Mouse (Mus musculus) ovary, adult 18-20 months (tissue): Measurements from ENCODE around the gene Cnpy2.
"Not testable (repeated sequence)": the region's sequence is repeated elsewhere in the genome, so short reads cannot be mapped to it uniquely, and the experiment has no call there.

Experiments
- DNase-seq: peaks from one replicate; pipeline ENCODE4 v3.0.0; 2022; ENCODE audit warnings: low spot score, mixed read lengths

The Cnpy2 gene

DNA sequence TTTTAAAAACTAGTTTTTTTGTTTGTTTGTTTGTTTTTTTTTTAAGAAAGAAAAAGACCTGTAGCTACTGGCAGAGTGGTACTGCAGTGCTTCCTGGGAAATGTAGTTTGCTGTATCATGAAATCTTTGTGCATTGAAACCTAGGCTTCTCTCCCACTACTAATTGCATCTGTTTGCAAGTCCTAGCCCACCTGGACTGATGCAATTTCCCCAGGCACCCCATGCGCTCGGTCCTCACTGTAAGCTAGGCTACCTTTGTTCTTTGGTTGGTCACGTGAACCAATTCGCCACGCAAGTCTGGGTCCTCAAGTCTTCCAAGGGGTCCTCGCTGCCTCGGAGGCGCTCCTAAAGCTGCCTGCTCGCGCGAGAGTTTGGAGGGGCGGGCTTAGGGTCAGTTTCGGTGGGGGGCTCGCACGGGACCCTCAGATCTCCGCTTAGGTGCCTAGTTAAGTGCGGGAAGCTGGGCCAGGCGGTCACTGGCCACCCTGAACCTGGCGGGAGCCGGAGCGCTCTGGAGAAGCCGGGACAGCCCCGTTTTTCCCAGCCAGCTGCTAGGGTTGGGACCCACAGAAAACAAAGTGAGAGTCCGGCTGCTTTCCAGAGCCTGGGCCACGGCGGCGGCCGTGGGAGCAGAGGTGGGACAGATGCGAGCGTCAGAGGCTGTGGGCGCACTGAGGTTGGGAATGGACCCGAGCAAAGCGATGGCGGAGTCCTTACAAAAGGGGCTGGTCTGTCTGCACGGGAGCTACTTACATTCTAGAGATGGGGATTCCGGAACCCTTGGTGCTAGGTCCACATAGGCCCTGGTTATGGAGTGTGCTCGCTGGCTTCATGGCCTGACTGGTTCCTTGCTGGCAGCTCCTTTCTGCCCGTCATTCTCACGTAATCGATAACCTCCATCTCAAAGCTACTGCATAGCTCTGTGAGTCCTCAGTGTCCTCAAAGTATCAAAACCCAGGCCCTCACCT lies at the start of gene Cnpy2:
TSS of gene Cnpy2 (plus strand) at position 319 of the 968 bp plus-strand sequence.
- peak; percentile 79 for DNase-seq

DNA sequence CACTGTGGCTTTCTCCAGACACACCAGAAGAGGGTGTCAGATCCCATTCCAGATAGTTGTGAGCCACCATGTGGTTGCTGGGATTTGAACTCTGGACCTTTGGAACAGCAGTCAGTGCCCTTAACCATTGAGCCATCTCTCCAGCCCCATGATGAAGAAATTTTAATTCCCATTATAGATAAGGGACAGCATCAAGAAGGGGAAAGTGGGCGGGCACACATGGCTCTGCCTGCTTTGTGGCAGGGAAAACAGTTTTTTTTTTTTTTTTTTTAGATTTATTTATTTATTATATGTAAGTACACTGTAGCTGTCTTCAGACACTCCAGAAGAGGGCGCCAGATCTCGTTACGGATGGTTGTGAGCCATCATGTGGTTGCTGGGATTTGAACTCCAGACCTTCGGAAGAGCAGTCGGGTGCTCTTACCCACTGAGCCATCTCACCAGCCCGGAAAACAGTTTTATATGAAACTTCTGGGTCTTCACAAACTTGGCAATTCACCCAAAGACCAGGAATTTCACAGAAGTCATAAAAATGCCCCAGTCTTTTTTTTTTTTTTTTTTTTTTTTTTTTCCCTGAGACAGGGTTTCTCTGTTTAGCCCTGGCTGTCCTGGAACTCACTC lies 49.3 kb upstream of the Cnpy2 start:
- not testable (repeated sequence) for DNase-seq

DNA sequence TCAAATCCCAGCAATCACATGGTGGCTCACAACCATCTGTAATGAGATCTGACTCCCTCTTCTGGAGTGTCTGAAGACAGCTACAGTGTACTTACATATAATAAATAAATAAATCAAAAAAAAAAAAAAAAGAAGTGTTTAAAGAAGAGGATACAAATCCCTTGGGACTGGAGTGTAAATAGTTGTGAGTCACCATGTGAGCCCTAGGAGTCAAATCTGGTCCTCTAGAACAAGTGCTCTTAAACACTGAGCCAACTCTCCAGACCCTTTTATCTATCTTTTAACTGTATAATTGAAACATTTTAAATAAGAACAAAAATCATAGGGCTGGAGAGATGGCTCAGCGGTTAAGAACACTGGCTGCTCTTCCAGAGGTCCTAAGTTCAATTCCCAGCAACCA lies 46.9 kb upstream of the Cnpy2 start:
- not testable (repeated sequence) for DNase-seq

DNA sequence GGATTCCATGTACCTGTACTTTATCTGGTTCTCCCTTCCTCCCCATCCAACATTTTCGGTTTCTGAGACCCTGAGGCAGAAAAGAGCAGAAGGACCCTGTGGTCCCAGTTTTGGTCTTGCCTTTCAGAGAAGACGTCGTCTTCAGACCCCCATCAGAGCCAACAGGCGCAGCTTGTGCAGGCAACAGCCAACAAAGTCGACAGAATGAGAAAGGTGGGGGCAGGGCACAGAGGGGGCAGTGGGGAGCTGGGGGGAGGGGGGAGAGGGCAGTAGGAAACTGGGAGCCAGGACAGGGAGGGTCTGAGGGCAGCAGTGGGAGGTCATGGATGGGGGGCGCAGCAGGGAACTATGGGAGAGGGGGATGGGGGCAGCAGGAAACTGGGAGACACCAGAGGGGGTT lies 44.1 kb upstream of the Cnpy2 start:
- DNase-seq: no peak

DNA sequence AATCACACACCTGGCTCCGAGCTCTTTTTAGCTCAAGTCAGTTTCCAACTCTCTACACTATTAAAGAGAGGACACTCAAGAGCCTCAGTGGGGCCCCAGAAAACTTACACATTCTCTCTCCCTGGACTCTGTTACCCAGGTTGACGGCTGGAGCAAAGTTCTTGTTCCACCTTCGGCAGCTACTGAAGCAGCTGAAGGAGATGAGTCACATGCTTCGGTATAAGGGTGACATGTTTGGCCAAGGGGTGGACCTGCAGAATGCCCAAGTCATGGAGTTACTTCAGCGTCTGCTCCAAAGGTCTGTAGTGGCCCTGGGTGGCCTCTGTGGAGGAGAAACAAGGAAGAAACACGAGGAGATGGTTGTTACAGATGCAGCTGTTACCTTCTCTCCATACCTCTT lies 41.3 kb upstream of the Cnpy2 start:
- no peak for DNase-seq

DNA sequence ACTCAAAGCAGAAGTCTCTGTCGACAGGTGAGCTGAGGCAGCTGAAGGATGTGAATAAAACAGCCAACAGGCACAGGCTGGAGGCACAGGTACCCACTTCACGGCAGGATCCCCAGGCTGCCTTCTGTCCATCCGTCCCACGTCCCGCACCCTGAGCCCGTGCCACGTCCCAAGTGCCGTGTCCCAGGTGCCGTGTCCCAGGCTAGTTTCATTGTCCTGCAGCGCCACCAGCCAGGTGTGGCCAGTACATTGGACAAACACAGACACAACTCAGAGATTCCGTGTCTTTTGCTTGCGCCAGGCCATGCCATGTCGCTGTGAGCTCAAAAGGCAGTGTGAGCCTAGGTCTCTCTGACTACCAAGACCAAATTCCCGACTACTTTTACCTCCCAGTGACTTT lies 40.6 kb upstream of the Cnpy2 start:
- DNase-seq: no peak

DNA sequence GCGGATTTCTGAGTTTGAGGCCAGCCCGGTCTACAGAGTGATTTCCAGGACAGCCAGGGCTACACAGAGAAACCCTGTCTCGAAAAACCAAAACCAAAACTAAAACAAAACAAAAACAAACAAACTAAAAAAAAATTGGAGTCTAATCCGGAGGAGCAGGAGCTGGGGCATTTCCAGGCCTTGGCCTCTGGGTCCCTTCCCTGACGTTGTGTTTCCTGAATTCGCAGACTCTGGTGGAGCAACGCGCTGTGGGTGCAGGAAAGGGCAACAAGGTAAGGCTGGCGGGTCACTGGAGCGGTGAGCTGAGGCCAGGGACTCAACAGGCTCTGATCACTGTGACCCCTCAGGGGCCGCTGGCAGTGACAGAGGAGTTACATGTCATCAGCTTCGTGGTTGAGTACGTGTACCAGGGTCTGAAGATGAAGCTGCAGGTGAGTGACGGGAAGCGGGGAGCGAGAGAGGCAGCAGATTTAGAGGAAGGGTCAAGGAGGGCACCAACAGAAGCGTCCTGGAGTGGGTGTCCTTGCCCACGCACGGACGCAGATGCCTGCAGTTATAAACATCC lies 39.3 kb upstream of the Cnpy2 start:
- DNase-seq: no peak

DNA sequence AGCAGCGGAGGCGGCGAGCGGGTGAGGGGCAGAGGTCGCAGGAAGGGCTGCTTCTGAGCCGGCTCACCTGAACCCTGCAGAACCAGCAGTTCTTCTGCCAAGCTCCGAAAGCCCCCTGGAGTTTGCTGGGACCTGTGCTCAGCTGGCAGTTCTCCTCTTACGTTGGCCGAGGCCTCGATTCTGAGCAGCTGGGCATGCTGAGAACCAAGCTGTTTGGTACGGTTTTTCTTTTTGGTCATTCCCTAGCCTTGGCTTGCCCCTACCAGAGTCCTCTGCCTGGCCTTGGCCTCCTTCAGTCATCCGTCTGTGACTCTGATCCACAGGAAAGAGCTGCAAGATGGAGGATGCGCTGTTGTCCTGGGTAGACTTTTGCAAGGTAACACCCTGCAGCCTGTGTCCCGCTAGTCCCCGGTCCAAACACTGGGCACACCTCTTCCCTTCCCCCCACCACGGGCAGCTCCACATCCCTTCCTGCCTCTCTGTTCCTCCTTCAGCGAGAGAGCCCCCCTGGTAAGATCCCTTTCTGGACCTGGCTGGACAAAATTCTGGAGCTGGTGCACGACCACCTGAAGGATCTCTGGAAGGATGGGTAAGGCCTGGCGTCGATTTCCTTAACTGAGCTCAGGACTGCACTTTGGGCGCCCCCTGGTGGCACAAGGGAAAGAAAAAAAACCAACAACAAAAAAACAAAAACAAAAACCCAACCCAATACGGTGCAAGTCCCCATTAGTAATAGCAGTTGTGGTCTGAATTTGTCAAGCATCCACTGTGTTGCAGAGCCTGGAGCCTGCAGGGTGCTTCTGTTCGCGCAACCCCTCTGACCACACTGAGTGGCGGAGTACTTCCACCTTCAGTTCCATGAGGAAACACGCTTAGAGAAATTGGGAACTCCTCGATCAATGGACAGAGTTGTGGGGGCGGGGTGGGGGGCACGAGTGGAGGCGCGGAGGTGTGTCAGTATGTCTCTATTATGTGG lies 38.4 kb upstream of the Cnpy2 start:
- DNase-seq: no peak

DNA sequence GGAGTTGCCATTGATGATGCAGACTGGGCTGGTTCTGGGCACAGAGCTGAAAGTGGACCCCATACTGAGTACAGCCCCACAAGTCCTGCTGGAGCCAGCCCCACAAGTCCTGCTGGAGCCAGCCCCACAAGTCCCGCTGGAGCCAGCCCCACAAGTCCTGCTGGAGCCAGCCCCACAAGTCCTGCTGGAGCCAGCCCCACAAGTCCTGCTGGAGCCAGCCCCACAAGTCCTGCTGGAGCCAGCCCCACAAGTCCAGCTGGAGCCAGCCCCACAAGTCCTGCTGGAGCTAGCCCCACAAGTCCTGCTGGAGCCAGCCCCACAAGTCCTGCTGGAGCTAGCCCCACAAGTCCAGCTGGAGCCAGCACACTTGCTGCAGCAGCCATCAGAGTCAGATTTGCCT lies 31.7 kb upstream of the Cnpy2 start:
- not testable (repeated sequence) for DNase-seq

DNA sequence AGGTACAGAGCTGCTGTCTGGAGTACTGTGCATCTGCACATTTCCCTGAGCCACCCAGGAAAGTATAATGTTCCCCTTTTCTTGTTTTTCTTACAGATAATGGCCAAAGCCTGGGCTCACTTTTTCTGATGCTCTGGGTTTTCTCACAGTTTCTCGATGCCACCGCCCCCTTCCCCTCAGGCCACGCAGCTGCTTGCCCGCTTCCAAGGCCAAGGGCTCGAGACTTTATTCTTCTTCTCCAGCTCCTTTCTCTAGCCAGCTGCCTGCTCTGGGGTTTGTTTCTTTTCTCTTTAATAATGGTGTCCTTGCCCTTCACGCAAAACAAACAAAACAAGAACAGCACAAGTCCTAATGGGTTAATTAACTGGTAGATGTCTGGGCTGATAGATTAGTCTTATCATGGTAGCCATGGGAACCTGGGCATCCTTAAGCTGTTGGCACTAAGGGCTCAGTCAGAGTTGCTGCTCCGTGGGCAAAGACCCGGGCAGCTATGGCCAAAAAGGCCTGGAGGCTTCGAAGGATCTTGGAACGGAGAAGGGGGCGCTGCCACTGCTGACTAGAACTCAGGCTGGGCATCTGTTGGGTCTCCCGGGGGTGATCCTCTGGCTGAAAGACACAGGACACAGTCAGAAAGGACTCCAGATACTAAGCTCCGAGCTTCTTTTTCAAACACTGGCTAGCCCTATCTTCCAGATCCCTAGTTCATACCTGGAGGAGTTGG lies 25.7 kb upstream of the Cnpy2 start:
- no peak for DNase-seq

DNA sequence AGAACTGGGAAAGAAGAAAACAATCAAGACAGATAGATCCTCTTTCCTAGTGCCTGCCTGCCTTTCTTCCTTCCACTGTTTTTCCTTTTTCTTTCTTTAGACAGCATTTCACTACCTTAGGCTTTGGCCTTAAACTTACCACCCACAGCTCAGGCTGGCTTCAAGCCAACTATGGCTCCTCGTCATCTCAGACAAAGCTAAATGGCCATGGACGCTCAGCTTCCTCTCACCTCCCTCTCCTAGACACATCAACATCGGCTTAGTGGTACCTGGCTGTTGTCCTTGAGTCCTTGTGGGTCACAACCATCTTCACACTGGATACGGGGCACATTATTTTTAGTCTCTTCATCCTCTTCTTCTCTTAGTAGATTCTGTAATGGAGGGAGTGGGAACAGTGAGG lies 25.0 kb upstream of the Cnpy2 start:
- DNase-seq: no peak

DNA sequence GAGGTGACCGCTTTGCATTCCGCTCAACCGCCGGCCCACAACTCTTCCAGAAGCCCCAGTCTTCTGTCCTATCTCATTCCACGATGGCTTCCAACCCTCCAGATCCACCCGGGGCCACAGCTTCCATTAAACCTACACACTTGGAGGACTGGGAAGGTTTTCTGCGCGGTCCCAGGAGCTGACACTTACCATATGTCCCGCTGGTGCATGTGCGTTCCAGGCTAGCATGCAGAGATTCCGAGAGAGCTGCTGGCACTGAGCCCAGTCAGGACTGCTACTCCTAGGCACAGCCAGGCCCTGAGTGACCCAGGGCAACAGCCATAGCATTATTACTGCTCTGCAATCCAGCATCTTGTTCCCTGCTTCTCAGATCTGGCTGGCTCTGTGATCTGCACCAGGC lies 24.6 kb upstream of the Cnpy2 start:
- no peak for DNase-seq

DNA sequence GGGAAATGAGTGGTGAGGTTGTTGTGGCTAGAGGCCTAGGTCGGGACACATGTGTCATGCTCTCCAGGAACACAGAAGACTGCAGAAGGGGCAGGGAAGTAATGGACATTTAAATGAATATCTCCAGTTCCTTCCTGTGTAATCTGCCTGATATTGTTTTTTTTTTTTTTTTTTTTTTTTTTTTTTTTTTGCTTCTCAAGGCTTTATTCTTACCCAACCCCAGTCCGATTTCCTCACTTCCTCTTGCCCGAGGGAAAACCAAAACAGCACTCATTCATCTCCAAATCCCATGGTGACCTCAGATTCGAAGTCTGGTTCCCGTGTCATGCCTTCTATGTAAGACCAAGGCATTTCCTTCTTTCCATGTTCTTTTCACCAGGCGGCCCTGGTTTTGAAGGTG lies 24.0 kb upstream of the Cnpy2 start:
- DNase-seq: no peak

DNA sequence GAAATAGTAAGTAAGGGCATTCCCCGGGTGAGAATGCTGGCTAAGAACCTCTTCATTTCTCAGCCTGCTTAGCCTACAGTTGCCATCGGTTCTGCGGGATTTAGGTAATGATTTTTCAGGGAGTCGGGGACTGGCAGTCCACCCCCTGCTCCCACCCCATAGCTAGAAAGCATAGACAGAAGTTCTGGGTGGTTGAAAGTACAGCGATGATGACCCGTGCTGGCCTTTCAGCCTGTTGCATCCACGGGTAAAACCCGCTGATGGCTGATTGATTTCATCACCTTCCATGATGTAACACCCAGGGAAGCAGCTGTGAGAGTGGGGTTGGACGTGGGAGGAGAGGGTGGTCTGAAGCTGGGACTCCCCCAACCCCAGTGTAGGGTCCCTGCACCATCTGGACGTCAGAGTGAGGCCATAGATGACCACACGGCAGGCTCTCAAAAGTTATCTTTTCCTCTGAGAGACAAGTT lies 23.5 kb upstream of the Cnpy2 start, which contains the start of gene Il23a:
TSS of gene Il23a (minus strand) at position 51 of the 470 bp plus-strand sequence.
- no peak for DNase-seq

DNA sequence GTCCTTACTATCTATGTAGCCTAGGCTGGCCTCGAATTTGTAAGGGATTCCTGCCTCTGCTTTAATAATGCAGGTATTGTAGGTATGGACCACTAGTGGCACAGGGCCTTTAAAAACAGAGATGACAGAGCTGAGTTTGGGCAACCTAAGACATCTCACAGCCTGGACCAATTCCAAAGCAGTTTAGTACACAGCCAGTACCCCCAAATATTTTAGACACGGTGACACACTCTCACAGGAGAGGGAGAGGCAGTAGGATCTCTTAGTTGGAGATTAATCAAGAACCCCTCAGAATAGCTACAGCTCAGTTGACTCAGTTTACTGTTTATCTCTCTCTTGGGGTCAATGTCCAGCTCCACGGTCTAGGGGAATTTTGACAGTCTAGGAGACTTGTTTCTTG lies 19.9 kb upstream of the Cnpy2 start:
- DNase-seq: no peak

DNA sequence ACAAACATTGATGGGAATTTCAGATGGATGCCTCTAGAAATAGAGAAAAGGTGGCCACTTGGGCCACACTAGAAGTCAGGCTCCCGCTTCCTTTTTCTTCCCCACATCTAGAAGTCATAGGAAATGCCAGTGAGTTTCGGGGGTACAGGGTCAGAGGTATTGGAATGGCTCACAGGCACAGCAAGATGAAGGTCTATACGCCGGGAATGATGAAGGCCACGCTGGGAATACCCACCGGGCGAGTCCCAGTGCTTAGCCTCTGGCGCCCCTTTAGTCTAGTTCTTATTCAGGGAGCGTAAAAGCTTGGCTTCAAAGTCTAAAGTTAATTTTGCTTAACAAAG lies 19.5 kb upstream of the Cnpy2 start:
- no peak for DNase-seq

DNA sequence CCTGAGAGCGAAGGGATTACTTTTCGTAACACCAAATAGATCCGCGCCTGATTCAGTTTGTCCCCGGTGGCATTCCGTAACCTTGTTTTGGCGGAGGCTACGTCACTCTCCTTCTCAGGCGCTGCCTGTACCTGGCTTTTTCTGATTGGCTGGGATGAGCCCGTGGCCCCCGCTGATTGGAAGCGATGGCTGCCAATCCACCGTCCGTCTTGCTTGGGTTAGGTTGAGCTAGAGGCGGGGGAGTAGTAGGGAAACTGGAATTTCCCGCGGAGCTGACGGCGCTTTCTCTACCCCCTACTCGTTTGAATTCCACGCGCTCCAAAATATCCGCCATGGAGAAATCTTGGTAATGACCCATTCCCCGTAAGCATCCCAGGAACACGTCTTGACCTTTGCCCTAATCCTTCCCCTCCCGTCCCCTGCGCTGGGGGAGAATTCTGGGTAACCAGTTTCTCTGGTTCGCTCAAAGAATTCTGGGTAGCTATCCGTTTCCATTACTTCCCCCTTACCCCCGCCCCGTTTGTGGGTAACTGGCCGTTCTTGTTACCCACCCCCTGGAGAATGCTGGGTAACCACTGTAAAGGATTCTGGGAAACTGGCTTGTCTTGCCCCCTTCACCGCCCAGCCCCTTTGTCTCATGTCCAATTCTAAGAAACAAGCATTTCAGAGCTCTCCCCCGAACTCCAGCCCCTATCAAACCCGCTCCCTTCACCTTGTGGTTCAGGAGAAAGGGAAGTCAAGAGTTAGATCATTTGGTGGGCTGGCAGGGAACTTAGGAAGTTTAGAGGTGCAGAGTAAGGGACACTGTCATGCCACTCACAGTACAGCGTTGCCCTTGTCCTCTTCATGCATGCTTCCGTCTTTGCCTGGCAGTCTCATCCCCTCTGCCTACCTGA lies 18.9 kb upstream of the Cnpy2 start, which contains the start of gene Pan2:
TSS of gene Pan2 (plus strand) at position 210 of the 896 bp plus-strand sequence.
- DNase-seq: peak; percentile 99

DNA sequence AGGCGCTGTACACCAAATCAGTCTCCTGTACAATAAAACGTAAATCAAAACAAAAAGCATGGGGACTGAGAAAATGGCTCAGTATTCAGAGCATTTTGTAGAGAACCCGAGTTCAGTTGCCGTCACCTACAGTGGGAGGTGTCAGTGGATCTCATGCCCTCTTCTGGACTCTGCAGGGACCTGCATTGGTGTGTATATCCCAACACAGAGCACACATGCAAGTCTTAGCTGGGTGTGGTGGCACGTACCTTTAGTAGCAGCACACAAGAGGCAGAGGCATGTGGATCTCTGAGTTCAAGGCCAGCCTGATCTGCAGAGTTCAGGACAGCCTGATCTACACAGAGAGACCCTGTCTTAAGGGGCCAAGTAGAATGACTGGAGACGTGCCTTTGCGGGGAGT lies 12.6 kb upstream of the Cnpy2 start:
- DNase-seq: no peak

DNA sequence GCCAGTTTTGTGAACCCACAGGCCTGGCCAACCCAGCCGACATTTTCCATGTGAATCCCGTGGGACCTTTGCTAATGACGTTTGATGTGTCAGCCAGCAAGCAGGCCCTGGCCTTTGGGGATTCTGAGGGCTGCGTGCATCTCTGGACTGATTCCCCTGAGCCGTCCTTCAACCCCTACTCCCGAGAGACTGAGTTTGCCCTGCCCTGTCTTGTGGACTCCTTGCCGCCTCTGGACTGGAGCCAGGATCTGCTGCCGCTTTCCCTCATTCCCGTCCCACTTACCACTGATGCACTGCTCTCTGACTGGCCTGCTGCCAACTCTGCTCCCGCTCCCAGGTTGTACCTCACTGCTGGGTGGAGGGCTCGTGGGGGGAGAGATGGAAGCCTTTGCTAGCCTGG lies 12.1 kb upstream of the Cnpy2 start:
- DNase-seq: peak; percentile 48

DNA sequence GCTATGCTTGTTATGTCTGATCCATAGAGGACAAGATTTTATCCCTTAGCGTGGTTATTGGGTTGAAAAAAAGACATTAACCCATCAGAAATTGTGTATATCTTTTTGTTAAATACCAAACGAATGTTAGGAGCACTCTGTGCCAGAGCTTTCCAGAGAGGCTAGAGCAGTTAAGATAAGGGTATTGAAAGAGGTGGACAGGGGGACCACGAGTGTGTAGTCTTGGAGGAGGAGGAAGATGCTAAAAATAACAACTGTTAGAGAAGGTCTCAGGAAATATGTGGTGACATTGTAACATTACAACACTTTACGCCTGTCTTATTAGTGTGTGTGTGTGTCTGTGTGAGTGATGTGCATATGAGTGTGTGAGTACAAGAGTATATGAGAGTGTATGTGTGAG lies 11.4 kb upstream of the Cnpy2 start:
- no peak for DNase-seq
